ENCODE assay signal across 8 mouse cellular contexts in the genomic region with DNA sequence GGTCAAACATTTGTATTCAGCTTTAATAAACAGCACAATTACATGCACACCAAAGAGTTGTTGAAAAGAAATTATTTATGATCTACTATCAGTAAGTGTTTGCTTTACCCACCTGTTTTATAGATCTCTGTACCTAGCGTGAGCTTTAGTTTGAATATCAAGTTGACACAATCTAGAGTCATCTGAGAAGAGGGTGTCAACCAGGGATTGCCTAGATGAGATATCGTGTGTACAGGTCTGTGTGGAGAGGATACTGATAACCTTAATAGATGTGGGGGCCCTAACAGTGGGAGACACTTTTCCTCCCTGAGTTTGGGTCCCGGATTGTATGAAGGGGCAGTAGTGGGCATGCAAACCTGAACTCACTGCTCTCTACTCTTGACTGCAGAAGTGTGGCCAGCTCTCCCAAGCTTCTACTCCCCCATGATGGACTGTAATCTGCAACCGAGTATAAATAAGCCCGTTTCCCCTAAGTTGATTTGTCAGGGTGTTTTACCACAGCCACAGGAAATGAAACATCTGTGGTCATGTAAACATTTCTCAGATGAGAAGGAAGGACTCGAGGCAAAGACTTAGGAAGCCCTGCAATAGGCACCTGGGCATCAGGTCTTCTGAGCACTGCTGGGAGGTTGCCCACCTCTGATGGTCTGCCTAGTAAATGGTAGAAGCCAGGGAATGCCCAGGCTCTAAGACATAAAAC. TPM values are rescaled to one million over a fixed set of nuclear protein-coding genes. Genes with fewer than 3 reads are reported as not detected.
DNase-seq lines count a peak whose midpoint lies in the region; ATAC-seq and TF ChIP-seq lines count a peak whose summit lies in the region.
"Not testable (repeated sequence)": the region's sequence is repeated elsewhere in the genome, so short reads cannot be mapped to it uniquely, and the experiment has no call there.

No protein-coding gene starts in this region.

- TF ChIP-seq CTCF in liver, embryonic 14.5 days (IDR thresholded peaks at IDR 0.05; ENCODE audit: low read depth); lung, embryonic 14.5 days (IDR thresholded peaks at IDR 0.05; ENCODE audit: low read depth): not testable (repeated sequence)

- H3K36me3 ChIP-seq in intestine, embryonic 15.5 days; kidney, embryonic 16.5 days (ENCODE audit: insufficient read depth, low read length); liver, embryonic 14.5 days (replicated peaks; ENCODE audit: control insufficient read depth, insufficient read depth, low read depth); lung, embryonic 14.5 days (ENCODE audit: insufficient read depth): not testable (repeated sequence)

- H3K9ac ChIP-seq in intestine, embryonic 15.5 days; kidney, embryonic 16.5 days (replicated peaks; ENCODE audit: low read length); lung, embryonic 14.5 days: not testable (repeated sequence)
- peak overlapping the region; percentile 18; the same call in 1 of the 2 replicates for H3K9ac ChIP-seq in liver, embryonic 14.5 days (replicated peaks)

- not testable (repeated sequence) for TF ChIP-seq EP300 in liver, embryonic 14.5 days (IDR thresholded peaks at IDR 0.05; ENCODE audit: low read depth)

- not testable (repeated sequence) for H3K4me2 ChIP-seq in intestine, embryonic 15.5 days (replicated peaks); kidney, embryonic 16.5 days (replicated peaks; ENCODE audit: low read depth, low read length); lung, embryonic 14.5 days
- H3K4me2 ChIP-seq in liver, embryonic 14.5 days (ENCODE audit: low read depth) = peak overlapping the region; percentile 28

- ATAC-seq in common myeloid progenitor, adult 5-6 weeks (replicated peaks; ENCODE audit: low read depth, poor library complexity, severe bottlenecking) = peak; percentile 82
- ATAC-seq in hematopoietic stem cell, adult 5-6 weeks (replicated peaks in 1 of 2; ENCODE audit: insufficient read depth in 1 of 2, low FRiP score in 2 of 2, low TSS enrichment in 1 of 2, low read depth in 1 of 2, poor library complexity in 2 of 2, severe bottlenecking in 2 of 2) = peak; percentile 78 to 83
- 0 out of 2 replicates have a peak, but pooled peaks have one; percentile 10 for ATAC-seq in intestine, embryonic 15.5 days
- ATAC-seq in kidney, embryonic 16.5 days (ENCODE audit: low FRiP score, low TSS enrichment) = peak; percentile 51; the same call in 1 of the 2 replicates
- ATAC-seq in liver, embryonic 14.5 days (ENCODE audit: insufficient read depth) = not testable (repeated sequence)
- peak; percentile 49 for ATAC-seq in lung, embryonic 14.5 days (ENCODE audit: insufficient read depth)
- peak; percentile 64 for ATAC-seq in megakaryocyte progenitor cell, adult 5-6 weeks (replicated peaks; ENCODE audit: poor library complexity)
- peak; percentile 67 for ATAC-seq in neutrophil, adult 5-6 weeks (ENCODE audit: extremely low read depth, insufficient number of reproducible peaks, low FRiP score, poor library complexity, severe bottlenecking)

- not testable (repeated sequence) for H3K4me1 ChIP-seq in intestine, embryonic 15.5 days (replicated peaks); kidney, embryonic 16.5 days (ENCODE audit: insufficient read depth, low read length); lung, embryonic 14.5 days (ENCODE audit: insufficient read depth)
- H3K4me1 ChIP-seq in liver, embryonic 14.5 days (replicated peaks; ENCODE audit: control insufficient read depth in 2 of 2, insufficient read depth in 2 of 2, low read length in 1 of 2) = peaks cover 30 to 41% of the 10 kb centered on the region in 2 experiments

- H3K27me3 ChIP-seq in intestine, embryonic 15.5 days (replicated peaks); kidney, embryonic 16.5 days (ENCODE audit: insufficient read depth, low read length); liver, embryonic 14.5 days (ENCODE audit: control insufficient read depth, insufficient read depth, low read length); lung, embryonic 14.5 days (ENCODE audit: insufficient read depth, low read length): not testable (repeated sequence)

- not testable (repeated sequence) for DNase-seq in liver, embryonic 14.5 days (ENCODE audit: low read depth in 3 of 3, low spot score in 3 of 3); lung, embryonic 14.5 days

- H3K9me3 ChIP-seq in intestine, embryonic 15.5 days; kidney, embryonic 16.5 days (ENCODE audit: low read length); liver, embryonic 14.5 days (ENCODE audit: control insufficient read depth, low read length); lung, embryonic 14.5 days (ENCODE audit: low read depth, low read length): not testable (repeated sequence)

- WGBS in intestine, embryonic 15.5 days = 34% methylated on average over 3 of the region's 6 CpGs
- 35% methylated on average over 3 of the region's 6 CpGs for WGBS in kidney, embryonic 16.5 days
- 20% methylated on average over 3 of the region's 6 CpGs for WGBS in liver, embryonic 14.5 days (ENCODE audit: insufficient replicate concordance)
- 43% methylated on average over 3 of the region's 6 CpGs for WGBS in lung, embryonic 14.5 days

- H3K27ac ChIP-seq in intestine, embryonic 15.5 days; kidney, embryonic 16.5 days (ENCODE audit: low read length); liver, embryonic 14.5 days; lung, embryonic 14.5 days (ENCODE audit: low read depth): not testable (repeated sequence)

- H3K4me3 ChIP-seq in intestine, embryonic 15.5 days (replicated peaks); kidney, embryonic 16.5 days (ENCODE audit: low read length); liver, embryonic 14.5 days (ENCODE audit: insufficient read depth in 1 of 2, low read depth in 2 of 2, low read length in 2 of 2); lung, embryonic 14.5 days (ENCODE audit: low read depth, low read length): not testable (repeated sequence)

RNA-seq across cellular contexts. Expression of gene Klhl25, which starts 13.0 kb away (rescaled TPM):
- total RNA-seq in common myeloid progenitor, adult 5-6 weeks (2017) = 6.3 and 8.3 TPM in 2 replicates
- 8.6 and 9.3 TPM in 2 replicates for total RNA-seq in hematopoietic stem cell, adult 5-6 weeks (2017)
- polyA plus RNA-seq in intestine, embryonic 15.5 days (2015; fragmentation: Nextera tagmentation; extraction: Ambion mirVana) = 10.2 and 11.9 TPM in 2 replicates
- 19.6 and 20.0 TPM in 2 replicates for polyA plus RNA-seq in kidney, embryonic 16.5 days (2015; fragmentation: Nextera tagmentation; extraction: Ambion mirVana)
- 7.6 and 7.9 TPM in 2 replicates for polyA plus RNA-seq in liver, embryonic 14.5 days (2012; rRNA removed)
- polyA plus RNA-seq in liver, embryonic 14.5 days (2014; fragmentation: Nextera tagmentation; extraction: Ambion mirVana) = 8.9 and 9.5 TPM in 2 replicates
- polyA plus RNA-seq in lung, embryonic 14.5 days (2014; fragmentation: Nextera tagmentation; extraction: Ambion mirVana) = 16.5 and 18.6 TPM in 2 replicates
- 4.0 and 5.4 TPM in 2 replicates for total RNA-seq in megakaryocyte progenitor cell, adult 5-6 weeks (2015)
- total RNA-seq in megakaryocyte progenitor cell, adult 5-6 weeks (2017) = 8.7 and 9.0 TPM in 2 replicates
- total RNA-seq in neutrophil, adult 5-6 weeks (2017) = 12.5 and 16.1 TPM in 2 replicates
